Mouse (Mus musculus): ENCODE measurements around the gene Mtor. TPM values are rescaled to one million over a fixed set of nuclear protein-coding genes. Genes with fewer than 3 reads are reported as not detected.

The Mtor gene
- 12.3 and 13.0 TPM in 2 replicates for polyA plus RNA-seq (2015; fragmentation: Nextera tagmentation; extraction: Ambion mirVana)

DNA sequence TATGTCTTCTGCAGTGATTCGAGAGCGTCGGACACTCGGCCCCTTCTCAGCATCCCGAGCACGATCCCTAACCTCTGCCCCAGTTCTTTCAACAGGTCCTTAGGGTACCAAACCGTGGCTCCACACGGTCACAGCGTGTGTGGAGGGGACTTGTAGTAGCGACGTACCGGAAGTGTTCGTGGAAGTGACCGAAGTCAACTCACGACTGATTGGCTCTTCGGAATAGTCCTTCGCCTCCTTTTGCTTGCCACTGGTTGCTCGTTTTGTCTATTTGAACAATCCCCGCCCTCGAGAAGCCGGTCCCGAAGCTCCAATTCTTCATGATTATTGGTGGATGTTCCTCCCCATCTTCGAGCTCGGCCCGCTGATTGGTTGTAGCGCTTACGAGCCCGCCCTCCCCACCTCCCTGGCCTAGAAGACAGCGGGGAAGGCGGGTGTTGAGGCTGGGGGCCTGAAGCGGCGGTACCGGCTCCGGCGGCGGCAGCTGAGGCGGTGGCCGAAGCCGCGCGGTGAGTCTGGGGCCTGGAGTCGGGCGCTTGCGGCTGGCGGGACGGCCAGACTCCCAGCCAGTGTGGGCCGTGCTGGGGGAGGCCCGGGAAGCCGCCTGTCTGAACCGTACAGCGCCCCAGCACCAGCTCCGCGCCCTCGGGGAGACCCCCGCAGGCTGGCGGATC is at the start of gene Mtor:
TSS of gene Mtor (plus strand) at position 433 of the 674 bp plus-strand sequence.
- peak; percentile 93 for DNase-seq
- Histone ChIP-seq H3K4me2 (ENCODE audit: low read depth, low read length) (peak within 1 kb of the TSS; percentile 80), H3K27ac (ENCODE audit: low read depth) (peak within 1 kb of the TSS; percentile 85), H3K4me3 (ENCODE audit: low read depth, low read length) (peak within 1 kb of the TSS; percentile 92), H3K27me3 (ENCODE audit: insufficient read depth, low read length) (no peaks in the 10 kb centered on the region), H3K9me3 (ENCODE audit: low read length) (no peaks in the 10 kb centered on the region), H3K4me1 (ENCODE audit: insufficient read depth) (peaks cover 33% of the 10 kb centered on the region), H3K36me3 (replicated peaks; ENCODE audit: insufficient read depth, low read length) (peaks cover 13% of the 10 kb centered on the region), H3K9ac (replicated peaks) (peak within 1 kb of the TSS; percentile 93)
- peak; percentile 90 for ATAC-seq
- 0 out of 2 replicates have a peak, but pooled peaks have one; percentile 21 for TF ChIP-seq EP300 (IDR thresholded peaks at IDR 0.05; ENCODE audit: low read depth)
- no peak for TF ChIP-seq CTCF (IDR thresholded peaks at IDR 0.05; ENCODE audit: low read depth)
- WGBS (ENCODE audit: insufficient replicate concordance) = under 1% methylated on average over 55 of the region's 56 CpGs

GRCm38 (mm10) chr4:148399437-148400094 is 48.8 kb upstream of the Mtor start:
- Histone ChIP-seq H3K4me2 (ENCODE audit: low read depth, low read length) (no peak overlapping the region), H3K4me1 (ENCODE audit: insufficient read depth) (no peaks in the 10 kb centered on the region), H3K27me3 (ENCODE audit: insufficient read depth, low read length) (peaks cover 14% of the 10 kb centered on the region), H3K36me3 (replicated peaks; ENCODE audit: insufficient read depth, low read length) (no peaks in the 10 kb centered on the region), H3K4me3 (ENCODE audit: low read depth, low read length) (no peak overlapping the region), H3K27ac (ENCODE audit: low read depth) (no peak overlapping the region), H3K9ac (replicated peaks) (no peak overlapping the region), H3K9me3 (ENCODE audit: low read length) (no peaks in the 10 kb centered on the region)
- no peak for ATAC-seq
- no peak for TF ChIP-seq EP300 (IDR thresholded peaks at IDR 0.05; ENCODE audit: low read depth)
- TF ChIP-seq CTCF (IDR thresholded peaks at IDR 0.05; ENCODE audit: low read depth) = no peak
- DNase-seq = no peak
- WGBS (ENCODE audit: insufficient replicate concordance) = 66% methylated on average over 9 of the region's 9 CpGs

DNA sequence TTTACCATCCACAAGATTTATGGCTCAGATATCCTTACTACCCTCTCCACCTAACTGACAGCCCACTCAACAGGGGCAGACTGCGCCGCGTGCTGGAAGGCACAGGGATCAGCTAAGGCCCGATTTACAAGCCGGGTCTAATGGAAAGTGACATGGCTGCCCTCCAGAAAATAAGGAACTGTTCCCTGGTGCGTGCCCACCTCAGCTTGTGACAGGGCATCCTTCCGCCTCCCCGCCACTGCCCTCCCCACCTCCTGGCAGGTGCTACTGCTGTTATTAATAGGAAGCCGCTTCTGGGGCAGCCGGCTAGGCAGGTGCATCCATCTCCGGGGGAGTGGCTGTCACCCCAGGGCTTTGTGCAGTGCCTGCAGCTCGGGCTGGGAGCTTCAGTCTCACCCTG is 45.0 kb upstream of the Mtor start:
- H3K4me2 ChIP-seq (ENCODE audit: low read depth, low read length) = no peak overlapping the region
- 21% methylated on average over 12 of the region's 12 CpGs for WGBS (ENCODE audit: insufficient replicate concordance)
- ATAC-seq = no peak
- DNase-seq = no peak
- no peak overlapping the region for H3K4me3 ChIP-seq (ENCODE audit: low read depth, low read length)
- TF ChIP-seq EP300 (IDR thresholded peaks at IDR 0.05; ENCODE audit: low read depth) (no peak), CTCF (IDR thresholded peaks at IDR 0.05; ENCODE audit: low read depth) (no peak)
- H3K9ac ChIP-seq (replicated peaks) = no peak overlapping the region
- H3K9me3 ChIP-seq (ENCODE audit: low read length) = no peaks in the 10 kb centered on the region
- no peaks in the 10 kb centered on the region for H3K36me3 ChIP-seq (replicated peaks; ENCODE audit: insufficient read depth, low read length)
- peaks cover 30% of the 10 kb centered on the region for H3K27me3 ChIP-seq (ENCODE audit: insufficient read depth, low read length)
- no peaks in the 10 kb centered on the region for H3K4me1 ChIP-seq (ENCODE audit: insufficient read depth)
- H3K27ac ChIP-seq (ENCODE audit: low read depth) = no peak overlapping the region

GRCm38 (mm10) chr4:148404748-148405147 is 43.7 kb upstream of the Mtor start:
- no peak for ATAC-seq
- DNase-seq = no peak
- Histone ChIP-seq H3K4me3 (ENCODE audit: low read depth, low read length) (no peak overlapping the region), H3K36me3 (replicated peaks; ENCODE audit: insufficient read depth, low read length) (no peaks in the 10 kb centered on the region), H3K4me1 (ENCODE audit: insufficient read depth) (no peaks in the 10 kb centered on the region), H3K27me3 (ENCODE audit: insufficient read depth, low read length) (peaks cover 30% of the 10 kb centered on the region), H3K27ac (ENCODE audit: low read depth) (no peak overlapping the region), H3K9ac (replicated peaks) (no peak overlapping the region), H3K9me3 (ENCODE audit: low read length) (no peaks in the 10 kb centered on the region), H3K4me2 (ENCODE audit: low read depth, low read length) (no peak overlapping the region)
- 15% methylated on average over 11 of the region's 11 CpGs for WGBS (ENCODE audit: insufficient replicate concordance)
- TF ChIP-seq CTCF (IDR thresholded peaks at IDR 0.05; ENCODE audit: low read depth) (no peak), EP300 (IDR thresholded peaks at IDR 0.05; ENCODE audit: low read depth) (no peak)

- no peak overlapping the region for H3K9ac ChIP-seq (replicated peaks)
- ATAC-seq = no peak
- H3K4me1 ChIP-seq (ENCODE audit: insufficient read depth) = no peaks in the 10 kb centered on the region
- 14% methylated on average over 13 of the region's 13 CpGs for WGBS (ENCODE audit: insufficient replicate concordance)
- H3K36me3 ChIP-seq (replicated peaks; ENCODE audit: insufficient read depth, low read length) = no peaks in the 10 kb centered on the region
- H3K4me2 ChIP-seq (ENCODE audit: low read depth, low read length) = no peak overlapping the region
- no peaks in the 10 kb centered on the region for H3K9me3 ChIP-seq (ENCODE audit: low read length)
- TF ChIP-seq EP300 (IDR thresholded peaks at IDR 0.05; ENCODE audit: low read depth) = no peak
- H3K27ac ChIP-seq (ENCODE audit: low read depth) = no peak overlapping the region
- no peak for DNase-seq
- H3K27me3 ChIP-seq (ENCODE audit: insufficient read depth, low read length) = peaks cover 30% of the 10 kb centered on the region
- H3K4me3 ChIP-seq (ENCODE audit: low read depth, low read length) = no peak overlapping the region
Measured at GRCm38 (mm10) chr4:148405255-148405788, 43.1 kb upstream of the Mtor start.

- no peaks in the 10 kb centered on the region for H3K4me1 ChIP-seq (ENCODE audit: insufficient read depth)
- H3K4me2 ChIP-seq (ENCODE audit: low read depth, low read length) = no peak overlapping the region
- DNase-seq = no peak
- H3K4me3 ChIP-seq (ENCODE audit: low read depth, low read length) = no peak overlapping the region
- H3K9ac ChIP-seq (replicated peaks) = no peak overlapping the region
- H3K27me3 ChIP-seq (ENCODE audit: insufficient read depth, low read length) = peaks cover 24% of the 10 kb centered on the region
- no peak for TF ChIP-seq CTCF (IDR thresholded peaks at IDR 0.05; ENCODE audit: low read depth)
- TF ChIP-seq EP300 (IDR thresholded peaks at IDR 0.05; ENCODE audit: low read depth) = no peak
- 72% methylated on average over 10 of the region's 10 CpGs for WGBS (ENCODE audit: insufficient replicate concordance)
- no peak overlapping the region for H3K27ac ChIP-seq (ENCODE audit: low read depth)
- no peaks in the 10 kb centered on the region for H3K36me3 ChIP-seq (replicated peaks; ENCODE audit: insufficient read depth, low read length)
- H3K9me3 ChIP-seq (ENCODE audit: low read length) = no peaks in the 10 kb centered on the region
- ATAC-seq = no peak
Measured at GRCm38 (mm10) chr4:148408256-148408975, 40.0 kb upstream of the Mtor start.
